Mouse (Mus musculus) thymus, adult 2 months (tissue): ENCODE results near the gene Pdzd4.

Experiments used
- CTCF ChIP-seq: fragments of 200-500 bp; IDR thresholded peaks from 2 replicates; pipeline ENCODE4 v1.5.1; 2012; ENCODE audit warnings: mild to moderate bottlenecking, control low read depth, low read length, moderate library complexity, borderline replicate concordance; ENCODE audit not compliant: control insufficient read depth, poor library complexity, insufficient read depth; ENCODE audit errors: extremely low read depth
- POLR2A ChIP-seq: fragments of 200-500 bp; IDR thresholded peaks from 2 replicates; pipeline ENCODE4 v1.6.1; 2012; ENCODE audit warnings: mild to moderate bottlenecking, low read length, control low read depth, moderate library complexity; ENCODE audit not compliant: control insufficient read depth, poor library complexity, insufficient read depth; ENCODE audit errors: extremely low read depth

- TF ChIP-seq CTCF (no peak), POLR2A (no peak)
These were observed 37.6 kb downstream of the Pdzd4 start for GRCm38 (mm10) chrX:73787225-73787558.
